Mouse (Mus musculus) heart, postnatal 10 days (tissue): ENCODE results near the gene Grin3a. TPM values are rescaled to one million over a fixed set of nuclear protein-coding genes. Genes with fewer than 3 reads are reported as not detected.

Experiments
- total RNA-seq, 2 experiments: library from RNA; stranded (reverse); gene quantifications; 2 replicates each; pipeline ENCODE4 v1.2.3; 2021

The Grin3a gene
- total RNA-seq, 2 experiments from 2014 or later, result 0.15 to 0.38 TPM

Other genes with a start within 250 kb of the Grin3a start
- gene Tmem246, start 247.9 kb downstream of the Grin3a start, total RNA-seq, result 10 to 100 TPM; 42.0 to 47.4 TPM
- 10 to 100 TPM; 36.9 TPM for gene Rnf20, start 213.7 kb downstream of the Grin3a start, total RNA-seq
- gene Ppp3r2, start 163.7 kb downstream of the Grin3a start, total RNA-seq, result not detected